Mouse (Mus musculus) embryonic facial prominence, embryonic 12.5 days (tissue): ENCODE data around the gene Mapk13. TPM values are rescaled to one million over a fixed set of nuclear protein-coding genes. Genes with fewer than 3 reads are reported as not detected.
"Not testable (repeated sequence)": the region's sequence is repeated elsewhere in the genome, so short reads cannot be mapped to it uniquely, and the experiment has no call there.

ENCODE experiments used
- ATAC-seq: fragments of 200-750 bp; cut with Nextera tagmentation; 2 replicates; pipeline ENCODE4 v1.8.0; 2017; ENCODE audit not compliant: insufficient number of reproducible peaks, insufficient read depth, low FRiP score, low TSS enrichment
- H3K27ac ChIP-seq: fragments of 300-500 bp; sonication (generic); 2 replicates; pipeline ENCODE4 v1.5.1; 2016; ENCODE audit warnings: mild to moderate bottlenecking
- H3K27me3 ChIP-seq: fragments of 300-500 bp; sonication (generic); 2 replicates; pipeline ENCODE4 v1.6.1; 2016; ENCODE audit warnings: mild to moderate bottlenecking, moderate library complexity
- H3K36me3 ChIP-seq: fragments of 300-500 bp; sonication (generic); 2 replicates; pipeline ENCODE4 v1.6.1; 2016; ENCODE audit warnings: mild to moderate bottlenecking
- H3K4me1 ChIP-seq: fragments of 300-500 bp; sonication (generic); 2 replicates; pipeline ENCODE4 v1.6.1; 2016
- H3K4me2 ChIP-seq: fragments of 300-500 bp; sonication (generic); replicated peaks from 2 replicates; pipeline ENCODE4 v1.6.1; 2016; ENCODE audit warnings: mild to moderate bottlenecking, moderate library complexity
- H3K4me3 ChIP-seq: fragments of 300-500 bp; sonication (generic); 2 replicates; pipeline ENCODE4 v1.5.1; 2016; ENCODE audit warnings: mild to moderate bottlenecking
- H3K9ac ChIP-seq: fragments of 300-500 bp; sonication (generic); 2 replicates; pipeline ENCODE4 v1.6.1; 2016; ENCODE audit warnings: mild to moderate bottlenecking, moderate library complexity
- H3K9me3 ChIP-seq: fragments of 300-500 bp; sonication (generic); 2 replicates; pipeline ENCODE4 v1.6.1; 2016; ENCODE audit warnings: mild to moderate bottlenecking, moderate library complexity
- WGBS: fragments of 180-500 bp; shearing (Covaris S2); methylation state at CpG from one replicate; pipeline ENCODE4 v1.1.7; 2016; 5-methylcytosine and 5-hydroxymethylcytosine counted together
- polyA plus RNA-seq: library from polyadenylated mRNA; unstranded; fragments of >200 nt; fragmentation: Nextera tagmentation; extraction: Ambion mirVana; gene quantifications from 2 replicates; pipeline ENCODE4 v1.2.1, GENCODE M21; 2016

Gene Mapk13
- polyA plus RNA-seq = 20.7 and 22.1 TPM in 2 replicates

DNA sequence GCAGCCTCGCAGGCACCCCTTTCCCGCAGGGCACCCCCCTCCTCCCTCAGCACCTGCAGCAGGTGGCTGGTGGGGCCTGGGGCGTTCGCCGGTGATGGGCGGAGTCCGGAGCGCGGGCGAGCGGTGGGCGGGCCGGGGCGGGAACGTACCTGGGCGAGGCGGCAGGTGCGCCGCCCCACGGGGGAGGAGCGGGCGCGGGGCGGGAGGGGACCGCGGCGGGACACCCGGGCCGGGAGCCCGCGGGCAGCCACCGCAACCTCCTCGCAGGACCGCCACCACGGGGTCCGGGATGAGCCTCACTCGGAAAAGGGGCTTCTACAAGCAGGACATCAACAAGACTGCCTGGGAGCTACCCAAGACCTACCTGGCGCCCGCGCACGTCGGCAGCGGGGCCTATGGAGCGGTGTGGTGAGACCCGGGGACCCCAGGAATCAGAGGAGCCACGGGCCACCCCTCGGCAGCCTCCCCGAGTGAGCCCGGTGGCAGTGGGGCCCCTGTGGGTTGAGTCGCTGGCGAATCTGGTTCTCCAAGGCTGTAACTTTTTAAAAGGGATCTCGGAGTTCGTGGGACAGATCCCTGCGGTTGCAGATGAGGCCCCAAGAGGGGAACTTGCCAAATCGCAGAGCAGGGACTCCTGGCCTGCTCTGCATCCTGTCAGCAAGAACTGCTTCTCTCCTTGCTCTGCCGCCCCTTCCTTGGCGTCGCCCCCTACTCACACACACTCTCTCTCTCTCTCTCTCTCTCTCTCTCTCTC lies at the start of gene Mapk13:
Gene Mapk13 (plus strand): TSS at position 177 of the 754 bp plus-strand sequence.
- Histone ChIP-seq H3K36me3 (no peaks in the 10 kb centered on the region), H3K4me2 (peak within 1 kb of the TSS; percentile 90), H3K9me3 (no peaks in the 10 kb centered on the region), H3K4me3 (peak within 1 kb of the TSS; percentile 53), H3K27ac (no peak within 1 kb of the TSS), H3K4me1 (peaks cover 16% of the 10 kb centered on the region), H3K9ac (peak within 1 kb of the TSS; percentile 46), H3K27me3 (peaks cover 35% of the 10 kb centered on the region)
- WGBS = 2% methylated on average over 39 of the region's 58 CpGs
- no peak; the same call in 1 of the 2 replicates for ATAC-seq

DNA sequence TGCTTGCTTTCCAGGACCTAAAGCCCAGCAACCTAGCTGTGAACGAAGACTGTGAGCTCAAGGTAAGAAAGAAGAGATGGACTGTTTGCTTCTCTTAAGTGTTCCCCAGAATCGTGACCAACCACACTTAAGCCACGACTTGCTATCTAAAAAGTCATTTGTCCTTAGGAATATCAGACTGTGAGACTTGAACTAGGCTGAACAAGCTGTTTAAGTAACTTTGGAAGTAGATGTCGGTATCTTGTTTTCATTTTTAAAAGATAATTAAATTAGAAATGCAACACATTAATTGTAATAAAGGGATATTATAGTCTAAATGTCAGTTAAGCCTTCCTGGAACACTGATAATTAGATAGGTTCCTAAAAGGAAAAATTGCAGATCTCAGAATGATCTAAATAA lies 43.3 kb upstream of the Mapk13 start, which contains the start of gene AC170998.1:
Gene AC170998.1 (plus strand): TSS at position 301 of the 400 bp plus-strand sequence.
- ATAC-seq = no peak
- H3K36me3 ChIP-seq = peaks cover 67% of the 10 kb centered on the region
- H3K9ac ChIP-seq = no peak within 1 kb of the TSS
- H3K9me3 ChIP-seq = no peaks in the 10 kb centered on the region
- H3K27ac ChIP-seq = no peak within 1 kb of the TSS
- H3K4me3 ChIP-seq = no peak within 1 kb of the TSS
- H3K27me3 ChIP-seq = no peaks in the 10 kb centered on the region
- no peak within 1 kb of the TSS for H3K4me2 ChIP-seq
- WGBS = 91% methylated on average over 4 of the region's 4 CpGs
- H3K4me1 ChIP-seq = no peaks in the 10 kb centered on the region

DNA sequence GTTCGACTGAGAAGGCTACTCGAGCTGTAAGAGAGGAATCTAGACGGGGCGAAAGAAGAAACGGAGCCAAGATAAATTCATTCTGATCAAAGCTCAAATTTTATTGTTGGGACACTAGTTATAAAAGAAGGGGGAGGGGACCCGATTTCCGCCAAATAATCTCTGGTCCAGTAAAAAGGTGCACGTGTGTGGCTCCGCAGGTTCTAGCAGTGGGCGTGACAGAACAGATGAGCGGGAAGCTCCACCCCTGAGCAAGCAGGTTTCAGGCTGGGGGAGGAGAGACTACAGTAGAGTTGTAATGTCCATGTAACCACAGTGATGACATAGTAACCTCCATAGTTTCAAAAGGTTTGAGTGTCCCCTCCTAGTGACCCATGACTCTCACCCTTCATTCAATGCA lies 41.6 kb upstream of the Mapk13 start:
- not testable (repeated sequence) for ATAC-seq, H3K4me1 ChIP-seq, H3K27me3 ChIP-seq, H3K9me3 ChIP-seq, H3K9ac ChIP-seq, H3K27ac ChIP-seq, H3K4me3 ChIP-seq, H3K4me2 ChIP-seq
- WGBS = 93% methylated on average over 11 of the region's 11 CpGs
- peaks cover 77% of the 10 kb centered on the region for H3K36me3 ChIP-seq

DNA sequence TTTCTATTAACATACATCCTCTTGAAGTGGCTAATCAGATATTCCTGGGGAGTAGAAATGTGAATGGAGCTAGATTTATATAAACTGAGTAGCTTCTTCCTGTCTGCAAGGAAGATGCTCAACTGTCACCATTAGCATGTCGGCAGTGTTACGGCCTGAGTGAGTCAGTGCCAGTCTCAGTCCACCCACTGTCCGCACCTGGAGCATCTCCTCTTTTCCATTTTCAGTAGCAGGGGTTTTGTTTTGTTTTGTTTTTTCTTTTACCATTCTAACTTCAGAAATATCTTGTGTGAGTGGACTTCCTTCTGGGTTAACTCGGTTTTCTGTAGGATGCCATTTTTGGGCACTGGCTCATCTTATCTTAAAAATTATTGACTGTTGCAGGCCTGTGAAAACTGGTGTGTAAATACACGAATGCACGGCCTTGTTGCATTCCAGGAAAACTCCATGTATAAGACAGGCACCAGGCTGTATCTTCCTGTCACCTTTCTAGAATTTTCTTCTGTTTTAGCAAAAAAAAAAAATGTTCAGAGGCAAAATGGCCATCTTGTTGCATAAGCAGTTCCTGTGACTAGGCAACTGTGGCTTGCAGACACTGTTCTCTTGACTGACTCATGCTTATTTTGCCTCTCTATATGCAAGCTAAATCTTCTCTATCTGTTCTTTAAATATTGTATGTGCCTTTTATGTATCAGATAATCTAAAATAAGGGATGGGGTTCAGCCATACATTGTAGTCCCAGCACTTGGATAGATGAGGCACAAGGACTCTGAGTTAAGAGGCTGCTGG lies 33.6 kb upstream of the Mapk13 start:
- no peaks in the 10 kb centered on the region for H3K27me3 ChIP-seq
- H3K9me3 ChIP-seq = no peaks in the 10 kb centered on the region
- H3K9ac ChIP-seq = no peak overlapping the region
- ATAC-seq = no peak
- H3K4me1 ChIP-seq = no peaks in the 10 kb centered on the region
- peaks cover 55% of the 10 kb centered on the region for H3K36me3 ChIP-seq
- H3K4me3 ChIP-seq = no peak overlapping the region
- WGBS = 92% methylated on average over 6 of the region's 6 CpGs
- no peak overlapping the region for H3K4me2 ChIP-seq
- H3K27ac ChIP-seq = no peak overlapping the region

DNA sequence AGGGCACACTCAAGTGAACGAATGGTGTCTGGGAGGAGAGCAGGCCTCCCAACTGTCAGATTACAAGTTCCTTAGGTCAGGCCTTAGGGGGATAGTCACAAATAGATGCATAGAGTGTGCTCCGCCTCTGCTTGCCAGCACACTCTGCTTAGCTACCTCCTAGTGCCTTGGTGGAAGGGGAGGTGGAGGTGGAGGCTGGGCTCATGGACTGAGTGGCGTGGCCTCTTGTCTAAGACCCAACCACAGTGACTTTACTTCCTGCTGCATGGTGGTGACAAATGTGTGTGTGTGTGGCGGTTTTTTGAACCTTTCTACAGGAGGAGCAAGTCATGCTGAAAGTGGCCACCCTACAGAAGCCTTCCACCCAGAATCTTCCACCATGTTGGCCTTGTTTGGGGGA lies 32.6 kb upstream of the Mapk13 start:
- no peak overlapping the region for H3K27ac ChIP-seq
- no peak overlapping the region for H3K4me3 ChIP-seq
- no peak overlapping the region for H3K9ac ChIP-seq
- no peaks in the 10 kb centered on the region for H3K4me1 ChIP-seq
- H3K9me3 ChIP-seq = no peaks in the 10 kb centered on the region
- no peak overlapping the region for H3K4me2 ChIP-seq
- no peaks in the 10 kb centered on the region for H3K27me3 ChIP-seq
- no peak for ATAC-seq
- WGBS = 79% methylated on average over 4 of the region's 4 CpGs
- H3K36me3 ChIP-seq = peaks cover 55% of the 10 kb centered on the region

DNA sequence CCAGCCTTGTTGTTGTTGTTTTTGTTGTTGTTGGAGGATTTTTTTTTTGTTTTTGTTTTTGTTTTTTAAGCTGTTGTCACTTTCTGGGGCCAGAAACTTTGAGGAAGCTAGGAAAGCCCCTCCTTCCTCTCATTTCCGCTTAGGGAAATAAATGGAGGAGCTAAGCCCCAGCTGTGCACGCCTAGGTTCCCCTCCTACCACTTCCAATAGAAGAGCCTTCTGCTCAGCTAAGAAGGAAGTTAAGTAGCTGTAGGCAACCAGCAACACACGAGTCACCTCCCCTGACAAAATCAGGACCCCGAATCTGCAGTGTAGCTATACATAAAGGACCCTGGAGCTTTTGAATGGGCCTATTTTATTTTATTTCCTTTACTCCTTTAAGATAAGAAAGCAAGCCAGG lies 31.1 kb upstream of the Mapk13 start:
- Histone ChIP-seq H3K4me3 (no peak overlapping the region), H3K9me3 (no peaks in the 10 kb centered on the region), H3K36me3 (peaks cover 60% of the 10 kb centered on the region), H3K4me1 (no peaks in the 10 kb centered on the region), H3K27ac (no peak overlapping the region), H3K4me2 (no peak overlapping the region), H3K9ac (no peak overlapping the region), H3K27me3 (no peaks in the 10 kb centered on the region)
- ATAC-seq = no peak
- 88% methylated on average over 4 of the region's 4 CpGs for WGBS

DNA sequence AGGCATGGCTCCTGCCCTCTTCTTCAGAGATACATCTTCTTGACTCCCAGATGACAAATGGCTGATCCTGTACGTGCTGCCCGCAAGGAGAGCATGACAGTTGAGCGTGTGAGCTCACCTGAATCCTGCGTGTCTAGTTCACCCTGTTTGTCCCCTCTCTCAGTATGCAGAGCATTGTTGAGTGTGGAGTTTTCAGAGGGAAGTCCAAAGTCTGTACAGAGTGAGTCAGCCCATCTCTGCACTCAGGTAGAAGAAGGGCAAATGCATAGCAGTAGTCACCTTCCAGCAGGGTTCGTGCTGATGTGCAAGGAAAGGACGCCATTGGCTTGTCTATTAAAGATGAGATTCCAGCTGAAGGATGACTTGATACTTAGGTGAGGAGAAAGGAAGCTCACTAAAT lies 29.9 kb upstream of the Mapk13 start:
- Histone ChIP-seq H3K27me3 (no peaks in the 10 kb centered on the region), H3K9me3 (no peaks in the 10 kb centered on the region), H3K4me3 (no peak overlapping the region), H3K4me1 (no peaks in the 10 kb centered on the region), H3K36me3 (peaks cover 67% of the 10 kb centered on the region), H3K4me2 (no peak overlapping the region), H3K27ac (no peak overlapping the region), H3K9ac (no peak overlapping the region)
- WGBS = 91% methylated on average over 6 of the region's 6 CpGs
- no peak for ATAC-seq

DNA sequence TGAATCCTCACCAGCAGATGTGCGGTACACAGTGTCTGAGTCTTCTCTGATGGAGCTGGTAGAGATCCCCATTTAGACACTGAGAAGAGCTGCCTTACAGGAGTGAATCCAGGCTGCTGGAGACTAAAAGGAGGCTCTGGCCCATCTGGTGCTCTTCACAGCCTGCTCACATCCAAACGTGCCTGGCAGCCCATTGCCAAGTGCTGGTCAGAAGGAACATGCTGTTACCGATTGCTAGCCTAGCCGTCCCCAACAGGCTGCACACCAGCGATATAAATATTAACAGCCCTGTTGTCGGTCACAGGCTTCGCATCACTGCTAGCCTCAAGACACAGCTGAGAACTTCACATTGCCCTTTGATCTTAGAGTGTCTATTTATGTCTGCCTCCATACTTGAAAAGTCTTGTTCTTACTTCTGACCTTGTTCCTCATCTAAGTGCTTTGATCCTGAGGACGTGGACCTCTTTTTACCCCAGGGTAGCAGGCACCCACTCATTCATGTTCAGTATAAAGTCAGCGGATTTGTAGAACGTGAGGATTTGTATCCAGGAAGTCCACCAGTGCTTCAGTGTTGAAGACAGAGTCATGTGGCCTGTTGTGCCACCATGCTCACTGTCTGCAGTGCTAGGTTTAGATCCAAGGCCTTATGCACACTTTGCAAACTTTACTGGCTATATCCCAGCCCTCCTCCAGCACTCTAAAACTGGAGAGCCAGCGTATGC lies 25.8 kb upstream of the Mapk13 start:
- Histone ChIP-seq H3K9me3 (no peaks in the 10 kb centered on the region), H3K27ac (no peak overlapping the region), H3K4me1 (no peaks in the 10 kb centered on the region), H3K9ac (no peak overlapping the region), H3K36me3 (peaks cover 91% of the 10 kb centered on the region), H3K4me3 (no peak overlapping the region), H3K4me2 (no peak overlapping the region), H3K27me3 (no peaks in the 10 kb centered on the region)
- ATAC-seq = no peak
- 94% methylated on average over 11 of the region's 11 CpGs for WGBS

DNA sequence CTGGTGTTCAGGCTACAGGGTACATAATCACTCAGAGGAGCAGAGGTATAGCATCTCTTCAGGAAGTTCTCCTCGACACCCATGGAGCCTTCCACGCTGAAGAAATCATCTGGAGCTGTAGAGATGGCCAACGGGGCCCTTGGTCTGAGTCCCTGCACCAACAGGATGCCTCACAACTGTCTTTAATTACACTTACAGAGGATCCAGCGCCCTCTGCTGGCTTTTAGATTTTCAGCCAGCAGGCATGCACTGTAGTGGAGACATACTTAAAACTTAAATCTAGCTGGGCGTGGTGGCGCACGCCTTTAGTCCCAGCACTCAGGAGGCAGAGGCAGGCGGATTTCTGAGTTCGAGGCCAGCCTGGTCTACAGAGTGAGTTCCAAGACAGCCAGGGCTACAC lies 25.2 kb upstream of the Mapk13 start:
- H3K4me3 ChIP-seq = no peak overlapping the region
- WGBS = 89% methylated on average over 9 of the region's 9 CpGs
- H3K9ac ChIP-seq = no peak overlapping the region
- no peaks in the 10 kb centered on the region for H3K4me1 ChIP-seq
- no peak overlapping the region for H3K4me2 ChIP-seq
- no peak for ATAC-seq
- H3K36me3 ChIP-seq = peaks cover 94% of the 10 kb centered on the region
- no peaks in the 10 kb centered on the region for H3K9me3 ChIP-seq
- no peaks in the 10 kb centered on the region for H3K27me3 ChIP-seq
- no peak overlapping the region for H3K27ac ChIP-seq

DNA sequence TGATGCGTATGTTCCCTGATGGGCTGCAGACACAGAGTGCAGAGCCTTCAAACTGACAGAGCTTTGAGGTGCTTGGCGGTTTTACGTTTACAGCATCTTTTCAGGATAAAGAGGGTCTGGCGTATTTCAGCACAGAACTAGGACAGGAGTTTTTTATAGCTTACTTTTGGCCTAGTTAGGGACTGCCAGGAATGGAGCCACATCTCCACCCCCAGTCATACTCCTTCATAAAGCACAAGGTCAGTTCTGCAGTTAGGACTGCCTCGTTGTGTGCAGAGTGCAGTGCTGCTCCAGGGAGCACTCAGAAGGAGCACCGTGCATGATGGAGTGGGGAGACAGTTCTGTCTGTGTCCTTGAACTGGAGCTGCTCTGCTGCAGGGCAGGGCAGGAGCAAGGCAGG lies 23.3 kb upstream of the Mapk13 start:
- Histone ChIP-seq H3K4me3 (no peak overlapping the region), H3K27ac (no peak overlapping the region), H3K27me3 (no peaks in the 10 kb centered on the region), H3K4me1 (no peaks in the 10 kb centered on the region), H3K4me2 (no peak overlapping the region), H3K9ac (no peak overlapping the region), H3K36me3 (peaks cover 78% of the 10 kb centered on the region), H3K9me3 (no peaks in the 10 kb centered on the region)
- WGBS = 93% methylated on average over 6 of the region's 6 CpGs
- no peak for ATAC-seq

DNA sequence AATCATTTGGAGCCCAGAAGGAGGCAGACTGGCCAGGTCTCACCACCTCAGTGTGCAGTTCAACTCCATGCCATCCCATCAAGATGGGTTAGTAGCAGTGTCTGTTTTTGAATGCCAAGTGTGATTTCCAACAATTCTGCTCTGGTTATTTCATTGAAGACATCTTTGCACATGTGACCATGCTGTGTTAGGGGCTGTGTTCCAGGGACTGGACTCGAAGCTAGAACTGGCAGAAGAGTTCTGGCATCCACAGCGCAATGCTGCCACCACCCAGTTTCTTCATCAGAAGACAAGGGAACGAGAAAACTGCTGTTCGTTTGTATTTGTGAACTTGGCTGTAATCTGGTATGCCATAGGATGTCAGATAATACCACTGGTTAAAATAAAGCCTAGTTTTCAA lies 21.1 kb upstream of the Mapk13 start:
- Histone ChIP-seq H3K9me3 (no peaks in the 10 kb centered on the region), H3K4me2 (no peak overlapping the region), H3K27me3 (no peaks in the 10 kb centered on the region), H3K4me3 (no peak overlapping the region), H3K4me1 (no peaks in the 10 kb centered on the region), H3K27ac (no peak overlapping the region), H3K36me3 (peaks cover 56% of the 10 kb centered on the region), H3K9ac (no peak overlapping the region)
- no peak for ATAC-seq
- 88% methylated on average over 4 of the region's 4 CpGs for WGBS
